Mouse (Mus musculus) testis, adult 2 months (tissue): ENCODE data around the gene Olfr1193.
"Not testable (repeated sequence)": the region's sequence is repeated elsewhere in the genome, so short reads cannot be mapped to it uniquely, and the experiment has no call there.

Experiments
- CTCF ChIP-seq: fragments of 200-500 bp; IDR thresholded peaks from 2 replicates; pipeline ENCODE4 v1.5.1; 2012; ENCODE audit warnings: low read depth, mild to moderate bottlenecking, inconsistent platforms, low read length, moderate library complexity; ENCODE audit not compliant: control insufficient read depth, insufficient read depth, insufficient replicate concordance
- POLR2A ChIP-seq: fragments of 200-500 bp; IDR thresholded peaks from 2 replicates; pipeline ENCODE4 v1.6.1; 2012; ENCODE audit warnings: low read depth, mild to moderate bottlenecking, inconsistent platforms, low read length, moderate library complexity; ENCODE audit not compliant: control insufficient read depth

GRCm38 (mm10) chr2:88640242-88640641 is 35.2 kb upstream of the Olfr1193 start, which contains the start of gene Olfr1191-ps1:
- TF ChIP-seq POLR2A, CTCF: not testable (repeated sequence)
